Mouse (Mus musculus) R1 (cell line): Measurements from ENCODE around the gene Slco2a1.

ENCODE experiments used
- DNase-seq: peaks from one replicate; pipeline ENCODE4 v3.0.0-alpha.2; 2018; ENCODE audit warnings: low read depth, low spot score

Slco2a1 gene

GRCm38 (mm10) chr9:102982376-102982775 is 6.1 kb upstream of the Slco2a1 start:
- no peak for DNase-seq

GRCm38 (mm10) chr9:102985111-102985510 is 3.4 kb upstream of the Slco2a1 start:
- DNase-seq = no peak

- no peak for DNase-seq
These were observed 2.6 kb upstream of the Slco2a1 start for GRCm38 (mm10) chr9:102985939-102986338.

- DNase-seq = peak; percentile 24
These were observed 2.0 kb downstream of the Slco2a1 start for GRCm38 (mm10) chr9:102990306-102991133.

- no peak for DNase-seq
These were observed 2.6 kb downstream of the Slco2a1 start for GRCm38 (mm10) chr9:102991134-102991406.

- DNase-seq = no peak
These were observed 4.4 kb downstream of the Slco2a1 start for GRCm38 (mm10) chr9:102992877-102993276.

- DNase-seq = no peak
These were observed 5.3 kb downstream of the Slco2a1 start for GRCm38 (mm10) chr9:102993764-102994163.

GRCm38 (mm10) chr9:102995800-102996635 is 7.5 kb downstream of the Slco2a1 start:
- no peak for DNase-seq

- peak; percentile 99 for DNase-seq
These were observed 11.9 kb downstream of the Slco2a1 start for GRCm38 (mm10) chr9:103000384-103000783.

GRCm38 (mm10) chr9:103004343-103004742 is 15.8 kb downstream of the Slco2a1 start:
- peak; percentile 85 for DNase-seq

GRCm38 (mm10) chr9:103007699-103008078 is 19.2 kb downstream of the Slco2a1 start:
- DNase-seq = peak; percentile 76

- peak; percentile 56 for DNase-seq
These were observed 19.8 kb downstream of the Slco2a1 start for GRCm38 (mm10) chr9:103008079-103008855.

- no peak for DNase-seq
These were observed 21.6 kb downstream of the Slco2a1 start for GRCm38 (mm10) chr9:103010161-103010560.

- DNase-seq = peak; percentile 73
These were observed 24.9 kb downstream of the Slco2a1 start for GRCm38 (mm10) chr9:103013366-103013765.

- DNase-seq = no peak
These were observed 26.2 kb downstream of the Slco2a1 start for GRCm38 (mm10) chr9:103014686-103015085.

GRCm38 (mm10) chr9:103024116-103024515 is 35.6 kb downstream of the Slco2a1 start:
- DNase-seq = peak; percentile 16

GRCm38 (mm10) chr9:103027150-103027889 is 38.8 kb downstream of the Slco2a1 start:
- DNase-seq = peak; percentile 21

GRCm38 (mm10) chr9:103029012-103029411 is 40.5 kb downstream of the Slco2a1 start:
- peak; percentile 30 for DNase-seq

- DNase-seq = peak; percentile 87
These were observed 41.5 kb downstream of the Slco2a1 start for GRCm38 (mm10) chr9:103030041-103030440.

- DNase-seq = no peak
These were observed 42.7 kb downstream of the Slco2a1 start for GRCm38 (mm10) chr9:103031211-103031610.

GRCm38 (mm10) chr9:103032193-103032592 is 43.7 kb downstream of the Slco2a1 start:
- DNase-seq = no peak
